Mouse (Mus musculus) skeletal muscle tissue, adult 2 months (tissue): Measurements from ENCODE around the gene Ccnd2.

Experiments used
- DNase-seq: peaks from one replicate; pipeline ENCODE4 v3.0.0-alpha.2; 2012; ENCODE audit warnings: low read depth, low spot score

The Ccnd2 gene

GRCm38 (mm10) chr6:127148526-127149302 lies 3.3 kb downstream of the Ccnd2 start:
- DNase-seq = no peak

GRCm38 (mm10) chr6:127147665-127148064 lies 4.3 kb downstream of the Ccnd2 start:
- peak; percentile 83 for DNase-seq

- no peak for DNase-seq
These were observed 5.6 kb downstream of the Ccnd2 start for GRCm38 (mm10) chr6:127146322-127146947.

GRCm38 (mm10) chr6:127145464-127146190 lies 6.4 kb downstream of the Ccnd2 start:
- DNase-seq = no peak

GRCm38 (mm10) chr6:127143576-127144288 lies 8.3 kb downstream of the Ccnd2 start:
- no peak for DNase-seq

GRCm38 (mm10) chr6:127143124-127143520 lies 8.9 kb downstream of the Ccnd2 start:
- no peak for DNase-seq

- no peak for DNase-seq
These were observed 9.6 kb downstream of the Ccnd2 start for GRCm38 (mm10) chr6:127142154-127143123.

- DNase-seq = no peak
These were observed 13.0 kb downstream of the Ccnd2 start for GRCm38 (mm10) chr6:127138962-127139361.

- no peak for DNase-seq
These were observed 18.4 kb downstream of the Ccnd2 start for GRCm38 (mm10) chr6:127133433-127134245.

- DNase-seq = no peak
These were observed 19.3 kb downstream of the Ccnd2 start for GRCm38 (mm10) chr6:127132719-127133118.

GRCm38 (mm10) chr6:127131946-127132345 lies 20.0 kb downstream of the Ccnd2 start:
- DNase-seq = no peak

GRCm38 (mm10) chr6:127130377-127130776 lies 21.6 kb downstream of the Ccnd2 start:
- DNase-seq = no peak

GRCm38 (mm10) chr6:127129659-127130058 lies 22.3 kb downstream of the Ccnd2 start:
- no peak for DNase-seq

- DNase-seq = no peak
These were observed 28.5 kb downstream of the Ccnd2 start for GRCm38 (mm10) chr6:127123506-127123905.

GRCm38 (mm10) chr6:127122996-127123395 lies 29.0 kb downstream of the Ccnd2 start:
- no peak for DNase-seq

- DNase-seq = no peak
These were observed 29.7 kb downstream of the Ccnd2 start for GRCm38 (mm10) chr6:127122221-127122806.

GRCm38 (mm10) chr6:127114753-127115456 lies 37.1 kb downstream of the Ccnd2 start:
- no peak for DNase-seq

- peak; percentile 97 for DNase-seq
These were observed 42.5 kb downstream of the Ccnd2 start, which contains the start of gene Tigar for GRCm38 (mm10) chr6:127109402-127109930. TSS of gene Tigar (minus strand) at chr6:127109557.
